Mouse (Mus musculus): ENCODE measurements around the gene Myt1.

DNA sequence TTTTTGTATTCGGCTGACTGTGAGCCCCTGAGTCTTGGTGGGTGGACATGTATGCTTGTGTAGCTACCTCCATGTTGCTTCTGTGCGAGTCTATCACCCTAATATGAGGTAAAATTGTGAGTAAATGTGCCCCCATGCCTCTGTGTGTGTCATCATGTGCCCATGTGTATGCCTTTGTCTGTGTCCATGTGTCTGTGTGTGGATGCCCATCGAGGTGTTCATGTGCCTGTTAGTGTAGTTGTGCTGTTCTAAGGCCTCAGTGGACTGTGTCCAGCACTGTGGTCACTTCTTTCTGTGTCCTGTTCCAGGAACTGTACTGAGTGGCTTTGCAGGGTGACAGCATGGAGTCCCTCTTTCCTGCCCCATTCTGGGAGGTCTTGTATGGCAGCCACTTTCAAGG is 47.8 kb upstream of the Myt1 start:
- no peak for TF ChIP-seq CTCF (IDR thresholded peaks at IDR 0.05; ENCODE audit: borderline replicate concordance, insufficient read depth, low read length)
- TF ChIP-seq POLR2A (IDR thresholded peaks at IDR 0.05; ENCODE audit: low read depth, low read length), result no peak

All from embryonic fibroblast, embryonic 13.5 days (primary cell).